Mouse (Mus musculus) gastrocnemius, adult 8-10 months (tissue): ENCODE results near the gene Rad54l. TPM values are rescaled to one million over a fixed set of nuclear protein-coding genes. Genes with fewer than 3 reads are reported as not detected.

ENCODE experiments used
- DNase-seq, 2 experiments: peaks; one replicate each; pipeline ENCODE4 v3.0.0; 2022; ENCODE audit warnings: low spot score in 2 of 2
- total RNA-seq, 4 experiments: library from RNA; stranded (reverse); gene quantifications; 2 replicates each; pipeline ENCODE4 v1.2.4; 2022

The Rad54l gene
- under 1 TPM; 0.18 to 0.46 (median 0.27) TPM for total RNA-seq

DNA sequence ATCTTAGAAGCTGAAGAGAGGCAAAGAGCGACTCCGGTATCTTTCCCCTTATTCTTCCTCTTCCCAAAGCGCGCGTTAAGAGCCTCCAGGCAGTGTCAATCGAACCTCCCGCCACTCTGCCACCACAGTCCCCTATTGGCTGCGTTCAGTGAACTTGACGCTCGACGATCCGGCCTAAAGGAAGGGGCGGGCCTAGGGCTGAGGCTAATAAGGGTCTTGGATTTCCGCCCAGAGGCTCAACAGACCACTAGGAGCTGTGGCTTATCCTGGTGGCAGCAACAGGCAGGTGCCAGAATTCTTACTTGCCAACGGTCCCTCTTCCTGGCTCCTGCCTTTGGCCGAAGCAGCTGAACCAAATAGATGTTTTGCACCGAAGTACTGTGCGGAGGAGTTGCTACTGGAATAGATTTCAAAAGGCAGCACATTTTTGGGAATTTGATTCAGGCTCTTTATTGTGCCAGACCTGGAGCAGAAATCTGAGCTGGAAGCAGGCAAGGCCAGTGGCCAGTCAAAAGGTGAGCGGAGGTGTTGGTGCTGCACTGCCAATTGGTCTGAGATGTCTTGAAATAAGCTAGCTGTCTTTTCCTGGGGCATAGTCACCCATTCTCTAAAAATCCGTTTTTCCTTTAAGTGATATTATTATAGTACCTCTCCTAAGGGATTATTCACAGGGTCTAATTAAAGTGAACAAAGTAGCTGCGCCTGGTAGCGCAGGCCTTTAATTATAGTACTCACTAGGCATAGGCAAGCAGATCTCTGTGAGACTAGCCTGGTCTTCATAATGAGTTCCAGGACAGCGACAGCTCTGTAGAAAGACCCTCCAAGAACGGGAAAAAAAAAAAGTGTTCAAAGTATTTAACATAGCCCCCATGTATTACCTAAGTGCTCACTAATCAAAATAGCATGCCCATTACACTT is at the start of gene Rad54l, which contains the start of gene Pomgnt1:
Rad54l (minus strand) TSS at position 89 of the 918 bp plus-strand sequence.
Pomgnt1 (plus strand) TSS at position 239 of the 918 bp plus-strand sequence.
- peak; percentile 43 to 66 for DNase-seq

DNA sequence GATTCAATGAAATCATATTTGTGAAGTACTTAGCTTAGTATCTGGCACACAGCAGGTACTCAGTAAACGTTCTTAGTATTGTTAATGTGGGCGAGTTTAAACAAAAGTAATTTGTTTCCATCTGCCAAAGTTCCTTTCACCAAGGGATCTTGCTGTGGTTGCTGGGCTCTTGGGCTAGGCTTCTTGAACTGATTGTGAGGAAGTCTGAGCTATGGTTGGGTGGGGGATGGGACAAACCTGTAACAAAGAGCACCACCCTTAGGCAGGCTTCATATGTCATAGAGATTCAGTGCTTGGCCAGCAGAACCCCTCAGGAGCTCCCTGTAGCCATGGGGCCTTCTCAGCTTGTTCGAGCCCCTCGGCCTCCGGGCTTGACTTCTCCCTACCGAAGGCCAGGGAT is 49.6 kb upstream of the Rad54l start, which contains the start of the genes 1700042G07Rik and Gm49337:
1700042G07Rik (plus strand) TSS at position 301 of the 400 bp plus-strand sequence.
Gm49337 (plus strand) TSS at position 313 of the 400 bp plus-strand sequence.
- DNase-seq, result no peak

GRCm38 (mm10) chr4:116169353-116169672 is 45.8 kb upstream of the Rad54l start:
- DNase-seq, result no peak

- peak in 1 of 2 experiments; percentile 44 for DNase-seq
These were observed 45.3 kb upstream of the Rad54l start for GRCm38 (mm10) chr4:116168617-116169352.

GRCm38 (mm10) chr4:116167404-116167803 is 43.9 kb upstream of the Rad54l start, which contains the start of gene Tspan1:
Gene Tspan1 (minus strand): TSS chr4:116167601.
- DNase-seq, result no peak

DNA sequence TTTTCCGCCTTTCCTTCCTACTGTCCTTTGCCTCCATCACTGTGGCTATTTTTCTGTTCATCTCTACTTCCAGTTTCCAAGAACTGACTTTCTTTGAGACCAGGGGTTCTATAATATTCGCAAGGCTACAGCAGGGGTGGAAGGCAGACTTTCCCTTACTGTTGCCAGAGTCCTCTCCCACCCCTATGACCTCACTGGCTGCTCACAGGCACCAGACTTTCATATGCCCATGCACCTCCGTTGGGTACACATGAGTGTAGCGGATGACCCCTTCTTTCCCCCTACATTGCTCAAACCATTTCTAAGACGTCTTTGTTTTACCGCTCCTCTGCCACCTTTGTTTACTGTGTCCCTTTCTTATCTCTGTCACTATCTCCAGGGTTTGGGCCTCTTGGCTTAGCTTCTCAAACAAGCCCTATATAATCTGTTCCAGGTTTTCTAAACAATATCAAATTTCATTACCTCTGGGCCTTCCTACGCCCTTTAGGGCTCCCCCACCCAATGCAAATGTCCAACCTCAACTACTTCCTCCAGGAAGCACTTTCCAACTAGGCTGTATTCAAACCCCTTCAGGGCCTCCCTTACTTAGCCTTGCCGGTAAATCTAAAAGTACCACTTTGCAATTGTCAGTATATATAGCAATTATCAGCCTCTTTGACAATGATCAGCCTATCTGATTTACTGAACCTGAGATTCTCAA is 42.4 kb upstream of the Rad54l start:
- DNase-seq, result no peak

- no peak for DNase-seq
These were observed 41.5 kb upstream of the Rad54l start for GRCm38 (mm10) chr4:116164759-116165554.

- no peak for DNase-seq
These were observed 38.7 kb upstream of the Rad54l start for GRCm38 (mm10) chr4:116162142-116162541.

DNA sequence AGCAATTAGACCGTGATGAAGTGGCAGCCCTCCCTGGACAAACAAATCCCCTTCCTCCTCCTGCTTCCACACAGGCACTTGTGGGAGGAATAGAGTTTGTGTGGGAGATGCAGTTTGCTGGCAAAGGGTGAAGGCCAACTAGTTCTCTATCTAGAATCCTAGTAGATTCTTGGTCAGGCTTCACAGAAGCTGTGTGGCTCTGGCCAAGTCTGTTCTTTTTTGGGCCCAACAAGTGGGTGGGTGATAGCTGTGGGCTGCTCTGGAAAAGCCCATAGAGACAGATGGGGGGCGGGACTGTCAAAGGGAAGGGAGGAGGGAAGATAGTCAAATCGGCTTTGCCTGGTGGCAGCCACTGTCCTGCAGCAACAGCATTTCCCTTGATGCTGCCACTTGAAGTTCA is 37.3 kb upstream of the Rad54l start:
- DNase-seq, result no peak

GRCm38 (mm10) chr4:116159912-116160311 is 36.4 kb upstream of the Rad54l start:
- DNase-seq, result no peak

GRCm38 (mm10) chr4:116157882-116158281 is 34.4 kb upstream of the Rad54l start:
- DNase-seq, result no peak

- no peak for DNase-seq
These were observed 29.2 kb upstream of the Rad54l start for GRCm38 (mm10) chr4:116152702-116153101.

GRCm38 (mm10) chr4:116151238-116151637 is 27.7 kb upstream of the Rad54l start, which contains the start of gene Lurap1:
Gene Lurap1 (minus strand): TSS chr4:116151338.
- DNase-seq, result no peak

DNA sequence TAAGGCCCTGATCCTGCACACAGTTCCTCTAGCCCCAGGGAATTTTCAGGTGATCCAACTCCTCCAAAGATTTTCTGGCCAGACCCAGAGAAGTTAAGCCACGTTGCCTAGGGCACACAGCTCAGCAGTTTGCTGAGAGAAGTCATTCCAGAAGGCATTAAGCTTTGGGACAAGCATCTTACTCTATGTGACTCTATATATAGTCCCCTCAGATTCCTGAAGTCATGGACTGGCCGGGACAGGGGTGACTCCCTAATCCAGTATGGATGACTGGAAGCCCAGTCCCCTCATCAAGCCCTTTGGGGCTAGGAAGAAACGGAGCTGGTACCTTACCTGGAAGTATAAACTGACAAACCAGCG is 27.4 kb upstream of the Rad54l start:
- no peak for DNase-seq

DNA sequence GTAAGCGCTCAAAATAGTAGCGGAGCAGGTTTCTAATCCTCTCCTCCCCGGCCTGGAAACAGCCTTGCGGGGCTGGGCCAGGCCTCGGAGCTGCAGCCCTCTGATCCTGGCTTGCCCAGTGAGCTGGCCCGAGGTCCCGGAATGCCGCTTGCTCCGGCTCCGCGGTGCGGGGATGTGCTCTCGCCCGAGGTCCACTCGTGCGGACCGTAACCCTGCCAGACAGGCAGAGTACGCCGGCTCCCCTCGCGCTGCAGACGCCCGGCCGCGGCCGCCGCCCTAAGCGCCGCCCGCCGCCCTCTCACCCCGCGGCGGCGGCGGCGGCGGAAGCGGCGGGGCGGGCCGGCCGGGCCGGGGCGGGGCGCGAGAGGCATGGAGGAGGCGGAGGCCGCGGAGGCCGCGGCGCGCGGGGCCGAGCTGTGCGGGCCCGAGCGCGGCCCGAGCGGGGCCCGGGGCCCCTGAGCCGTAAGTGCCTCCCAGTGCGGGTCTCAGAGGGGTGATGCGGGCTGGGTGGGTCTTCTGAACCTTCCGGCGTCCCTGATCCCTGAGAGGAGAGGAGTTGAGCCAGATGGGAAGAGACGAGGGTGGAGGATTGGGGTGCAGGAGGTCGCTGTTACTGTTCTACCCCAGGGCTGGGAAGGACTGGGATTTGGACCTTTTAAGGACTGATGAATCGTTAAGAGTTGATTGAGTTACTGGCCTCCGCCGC is 26.8 kb upstream of the Rad54l start:
- peak; percentile 17 to 40 for DNase-seq

DNA sequence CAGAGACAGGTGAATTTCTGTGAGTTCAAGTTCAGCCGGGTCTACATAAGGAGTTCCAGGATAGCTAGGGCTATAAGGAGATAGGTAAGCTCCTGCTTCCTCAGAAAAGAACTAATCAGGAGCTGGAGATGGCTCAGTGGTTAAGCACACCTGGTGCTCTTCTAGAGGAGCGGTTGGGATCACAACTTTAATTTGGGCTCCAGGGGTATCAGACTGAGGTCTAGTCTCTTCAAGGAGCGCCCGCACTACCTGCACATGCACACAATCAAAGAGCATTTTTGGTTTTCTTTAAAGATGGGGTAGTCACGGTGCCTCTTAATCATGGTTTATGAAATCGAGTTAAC is 26.3 kb upstream of the Rad54l start:
- no peak for DNase-seq

DNA sequence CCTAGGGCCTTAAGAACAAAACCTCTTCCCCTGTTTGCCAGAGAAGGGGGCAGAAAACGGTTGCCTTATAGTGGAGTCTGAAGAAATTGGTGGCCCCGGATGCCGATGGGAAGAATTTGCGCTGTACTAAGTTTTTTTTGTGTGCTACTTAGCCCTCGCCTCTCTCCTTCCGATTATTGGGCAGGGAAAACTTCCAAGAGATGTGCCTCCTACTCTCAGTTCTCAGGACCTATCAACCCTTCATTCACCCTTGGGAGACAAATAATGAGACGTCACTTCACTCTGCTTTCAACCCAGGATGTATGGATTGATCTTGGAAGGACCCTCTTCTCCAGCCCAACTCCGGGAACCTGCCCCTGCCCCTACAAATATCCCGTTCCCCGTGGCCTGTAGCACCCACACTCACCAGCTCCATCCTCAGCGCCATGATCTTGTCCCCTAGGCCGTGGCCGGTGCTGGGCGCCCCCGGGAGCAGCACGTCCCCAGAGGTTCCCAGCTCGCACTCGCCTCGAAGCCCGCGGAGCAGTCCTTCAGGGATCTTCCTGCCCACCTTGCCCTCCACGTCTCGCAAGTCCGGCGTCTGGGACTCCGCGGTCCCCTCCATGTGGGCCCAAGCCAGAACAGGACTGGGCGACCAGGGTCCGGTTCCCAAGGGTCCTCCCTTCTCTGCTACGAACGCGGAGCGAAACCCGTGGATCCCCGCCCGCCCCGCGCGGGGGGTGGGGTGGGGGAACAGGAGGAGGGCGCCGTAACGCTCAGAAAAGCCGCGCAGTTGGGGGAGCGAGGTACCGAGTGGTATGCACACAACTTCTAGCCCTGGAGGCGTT is 20.6 kb upstream of the Rad54l start:
- DNase-seq, result peak; percentile 50 to 53

GRCm38 (mm10) chr4:116143317-116143811 is 19.9 kb upstream of the Rad54l start:
- DNase-seq, result peak; percentile 9 to 19

GRCm38 (mm10) chr4:116142269-116142668 is 18.8 kb upstream of the Rad54l start:
- no peak for DNase-seq
